Mouse (Mus musculus) ES-E14 (cell line): ENCODE results near the gene Pgm2.

Source experiments
- CHD2 ChIP-seq: IDR thresholded peaks from 2 replicates; pipeline ENCODE4 v1.6.1; 2014; ENCODE audit warnings: mild to moderate bottlenecking, low read depth, low read length, inconsistent platforms
- HCFC1 ChIP-seq: IDR thresholded peaks from 2 replicates; pipeline ENCODE4 v1.6.1; 2012; ENCODE audit warnings: low read length, inconsistent platforms, borderline replicate concordance; ENCODE audit not compliant: insufficient read depth
- MAFK ChIP-seq: IDR thresholded peaks from 2 replicates; pipeline ENCODE4 v1.6.1; 2014; ENCODE audit warnings: mild to moderate bottlenecking, low read depth, low read length, inconsistent platforms; ENCODE audit not compliant: insufficient read depth
- ZC3H11A ChIP-seq: IDR thresholded peaks from 2 replicates; pipeline ENCODE4 v1.6.1; 2012; ENCODE audit warnings: low read depth, mild to moderate bottlenecking, inconsistent platforms, low read length, borderline replicate concordance

GRCm38 (mm10) chr5:64053010-64053409, 39.7 kb upstream of the Pgm2 start:
- TF ChIP-seq CHD2 (no peak), ZC3H11A (no peak), HCFC1 (no peak), MAFK (no peak)
